ENCODE assay signal across 8 mouse cellular contexts in the genomic region with DNA sequence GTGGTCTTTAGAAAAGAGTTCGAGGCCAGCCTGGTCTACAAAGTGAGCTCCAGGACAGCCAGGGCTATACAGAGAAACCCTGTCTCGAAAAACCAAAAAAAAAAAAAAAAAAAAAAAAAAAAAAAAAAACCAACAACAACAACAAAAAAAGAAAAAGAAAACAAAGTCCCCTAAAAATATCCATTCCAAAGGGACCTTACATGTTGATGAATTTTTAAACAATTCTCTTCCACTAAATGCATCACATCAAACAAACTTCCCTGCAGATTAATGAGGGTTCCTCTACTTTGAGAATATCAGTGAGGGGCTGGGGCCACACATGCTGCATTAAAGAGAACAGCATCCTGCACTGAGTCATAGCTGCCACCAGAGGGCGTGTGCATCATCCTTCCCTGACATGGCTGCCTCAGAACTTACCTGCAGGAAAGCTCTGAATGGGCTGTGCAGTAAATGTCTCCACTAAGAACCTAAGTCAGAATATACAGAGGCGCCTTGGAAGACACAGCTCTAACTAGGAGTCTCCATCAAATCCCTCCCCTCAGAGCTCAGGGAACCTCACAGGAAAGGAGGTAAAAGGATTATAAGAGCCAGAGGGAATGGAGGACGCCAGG. TPM values are rescaled to one million over a fixed set of nuclear protein-coding genes. Genes with fewer than 3 reads are reported as not detected.
A peak's percentile ranks its signal among the peaks of the same experiment; 100 is the strongest.
DNase-seq lines count a peak whose midpoint lies in the region; ATAC-seq and TF ChIP-seq lines count a peak whose summit lies in the region.
"Had no signal": no experiment of that assay in that cellular context is flagged by ENCODE, and none has a peak within 500 bp of the region (broad histone marks: within the 10 kb centered on the region; RNA-seq: fewer than 3 reads in every experiment).

No protein-coding gene starts in this region.

- intact Hi-C loops in left cerebral cortex, adult 2 months (cut with DNase I) = loop anchor here (2.0 to 5.0 kb wide), 3 partner anchors 393 to 546 kb away; no protein-coding TSS in a partner anchor
- intact Hi-C loops in left cerebral cortex, postnatal 36 days (cut with DNase I) = loop anchor here (2.0 to 10.0 kb wide), 3 partner anchors 42 to 536 kb away; partner anchors contain the start of genes Aco1 and Dnaja1

- 49% methylated on average over 5 of the region's 5 CpGs for WGBS in midbrain, embryonic 13.5 days

- H3K9me3 ChIP-seq in midbrain, embryonic 13.5 days = no peaks in the 10 kb centered on the region
- H3K9me3 ChIP-seq: limb, embryonic 12.5 days had no signal

- H3K4me3 ChIP-seq in left cerebral cortex, adult 2 months = no peak overlapping the region
- H3K4me3 ChIP-seq in midbrain, embryonic 13.5 days (replicated peaks) = no peak overlapping the region
- H3K4me3 ChIP-seq: limb, embryonic 12.5 days had no signal

- H3K9ac ChIP-seq in midbrain, embryonic 13.5 days (replicated peaks) = no peak overlapping the region
- H3K9ac ChIP-seq: limb, embryonic 12.5 days had no signal

- peak in 1 of 2 experiments; percentile 33 for DNase-seq in left cerebral cortex, adult 2 months (ENCODE audit: extremely low spot score in 1 of 2, low spot score in 2 of 2)
- no peak for DNase-seq in left cerebral cortex, postnatal 36 days (ENCODE audit: low spot score in 2 of 2)
- DNase-seq in Muller cell, postnatal 12 days (ENCODE audit: inconsistent ontology term) = peak; percentile 19
- peak; percentile 49 for DNase-seq in kidney, adult 9 months
- DNase-seq in gastrocnemius, adult 8-10 months (ENCODE audit: low spot score in 2 of 2) = no peak

- TF ChIP-seq CTCF in left cerebral cortex, adult 2 months (IDR thresholded peaks at IDR 0.05) = peak; percentile 80

- no peak overlapping the region for H3K27ac ChIP-seq in left cerebral cortex, adult 2 months
- no peak overlapping the region for H3K27ac ChIP-seq in midbrain, embryonic 13.5 days
- H3K27ac ChIP-seq: limb, embryonic 12.5 days had no signal

- no peak overlapping the region for H3K4me2 ChIP-seq in midbrain, embryonic 13.5 days (replicated peaks)
- H3K4me2 ChIP-seq: limb, embryonic 12.5 days had no signal

- H3K4me1 ChIP-seq in midbrain, embryonic 13.5 days (replicated peaks) = peaks cover 12% of the 10 kb centered on the region

- no peaks in the 10 kb centered on the region for H3K27me3 ChIP-seq in midbrain, embryonic 13.5 days

- peaks cover 7% of the 10 kb centered on the region; the same call in 1 of the 2 replicates for H3K36me3 ChIP-seq in midbrain, embryonic 13.5 days

- peak; percentile 66 for ATAC-seq in common myeloid progenitor, adult 5-6 weeks (replicated peaks; ENCODE audit: low read depth, poor library complexity, severe bottlenecking)
- peak; percentile 12; the same call in 1 of the 2 replicates for ATAC-seq in midbrain, embryonic 13.5 days

RNA-seq across cellular contexts. Expression of gene Aptx, which starts 22.6 kb away (rescaled TPM):
- 10 to 100 TPM; 30.0 to 32.2 TPM for total RNA-seq in left cerebral cortex, adult 2 months (2021)
- 10 to 100 TPM; 28.1 to 29.8 TPM for total RNA-seq in left cerebral cortex, postnatal 36 days (2021)
- 7.4 and 14.7 TPM in 2 replicates for total RNA-seq in common myeloid progenitor, adult 5-6 weeks (2017)
- polyA plus RNA-seq in midbrain, embryonic 13.5 days (2015; fragmentation: Nextera tagmentation; extraction: Ambion mirVana) = 56.9 and 59.5 TPM in 2 replicates
- 10 to 100 TPM; 13.3 to 18.5 (median 16.2) TPM for total RNA-seq in gastrocnemius, adult 8-10 months (2022)

RNA-seq across cellular contexts. Expression of gene Dnaja1, which starts 41.6 kb away (rescaled TPM):
- total RNA-seq in left cerebral cortex, adult 2 months (2021) = 100 to 1,000 TPM; 282 to 289 TPM
- 100 to 1,000 TPM; 267 to 314 TPM for total RNA-seq in left cerebral cortex, postnatal 36 days (2021)
- total RNA-seq in common myeloid progenitor, adult 5-6 weeks (2017) = 377 and 448 TPM in 2 replicates
- polyA plus RNA-seq in midbrain, embryonic 13.5 days (2015; fragmentation: Nextera tagmentation; extraction: Ambion mirVana) = 760 and 762 TPM in 2 replicates
- 10 to 100 TPM; 24.8 to 44.0 (median 28.5) TPM for total RNA-seq in gastrocnemius, adult 8-10 months (2022)

Comparison
In these comparisons a context has a peak if more than half of its experiments do, and no peak if none do; other contexts are left out.
1. DNase-seq: peak in Muller cell, postnatal 12 days (single experiment) and kidney, adult 9 months (single experiment); none in left cerebral cortex, postnatal 36 days (0 of 2) and gastrocnemius, adult 8-10 months (0 of 2).